Mouse (Mus musculus) midbrain, postnatal 0 days (tissue): ENCODE data around the gene 2310030G06Rik. TPM values are rescaled to one million over a fixed set of nuclear protein-coding genes. Genes with fewer than 3 reads are reported as not detected.

Experiments used
- ATAC-seq: fragments of 200-750 bp; cut with Nextera tagmentation; 2 replicates; pipeline ENCODE4 v1.8.0; 2017; ENCODE audit warnings: moderate number of reproducible peaks, mild to moderate bottlenecking, moderate TSS enrichment, moderate library complexity; ENCODE audit not compliant: low FRiP score
- DNase-seq: peaks from one replicate; pipeline ENCODE4 v3.0.0-alpha.2; 2015; ENCODE audit warnings: low spot score
- H3K27ac ChIP-seq: fragments of 300-500 bp; sonication (generic); 2 replicates; pipeline ENCODE4 v1.5.1; 2014; ENCODE audit warnings: low read depth, mild to moderate bottlenecking, low read length, mixed read lengths
- H3K27me3 ChIP-seq: fragments of 300-500 bp; sonication (generic); 2 replicates; pipeline ENCODE4 v1.6.1; 2014; ENCODE audit warnings: low read length, control low read depth, mixed read lengths; ENCODE audit not compliant: insufficient read depth
- H3K36me3 ChIP-seq: fragments of 300-500 bp; sonication (generic); 2 replicates; pipeline ENCODE4 v1.6.1; 2014; ENCODE audit warnings: low read length, control low read depth, mixed read lengths; ENCODE audit not compliant: insufficient read depth
- H3K4me1 ChIP-seq: fragments of 300-500 bp; sonication (generic); 2 replicates; pipeline ENCODE4 v1.6.1; 2014; ENCODE audit warnings: mild to moderate bottlenecking, control low read depth, antibody characterized with exemption, low read length, mixed read lengths; ENCODE audit not compliant: insufficient read depth
- H3K4me2 ChIP-seq: fragments of 300-500 bp; sonication (generic); 2 replicates; pipeline ENCODE4 v1.6.1; 2014; ENCODE audit warnings: low read depth, mild to moderate bottlenecking, low read length, mixed read lengths; ENCODE audit not compliant: poor library complexity, severe bottlenecking
- H3K4me3 ChIP-seq: fragments of 300-500 bp; sonication (generic); 2 replicates; pipeline ENCODE4 v1.5.1; 2014; ENCODE audit warnings: low read depth, mild to moderate bottlenecking, low read length, moderate library complexity
- H3K9ac ChIP-seq: fragments of 300-500 bp; sonication (generic); replicated peaks from 2 replicates; pipeline ENCODE4 v1.6.1; 2014; ENCODE audit warnings: mild to moderate bottlenecking, low read length, moderate library complexity, mixed read lengths; ENCODE audit not compliant: poor library complexity, severe bottlenecking
- H3K9me3 ChIP-seq: fragments of 300-500 bp; sonication (generic); 2 replicates; pipeline ENCODE4 v1.6.1; 2016; ENCODE audit warnings: low read length, control low read depth
- CTCF ChIP-seq: IDR thresholded peaks from 2 replicates; pipeline ENCODE4 v1.5.1; 2016; ENCODE audit warnings: antibody characterized with exemption, mild to moderate bottlenecking
- WGBS: fragments of 180-500 bp; shearing (Covaris S2); extraction: QIAGEN DNeasy Blood & Tissue Kit; methylation state at CpG from one replicate; pipeline ENCODE4 v1.1.7; 2014; 5-methylcytosine and 5-hydroxymethylcytosine counted together
- polyA plus RNA-seq: library from polyadenylated mRNA; unstranded; fragments of >200 nt; fragmentation: Nextera tagmentation; extraction: Ambion mirVana; gene quantifications from 2 replicates; pipeline ENCODE4 v1.2.1, GENCODE M21; 2015
- total RNA-seq: library from RNA; depleted of rRNA; stranded (reverse); fragments of >200 nt; gene quantifications from 2 replicates; pipeline ENCODE4 v1.2.3, GENCODE M21; 2014

2310030G06Rik gene
- total and polyA plus RNA-seq, 2 experiments from 2014 or later = 1.5 to 2.9 TPM

- Histone ChIP-seq H3K4me2 (no peak overlapping the region), H3K27ac (no peak overlapping the region), H3K9me3 (no peaks in the 10 kb centered on the region), H3K4me3 (no peak overlapping the region), H3K27me3 (no peaks in the 10 kb centered on the region), H3K9ac (no peak overlapping the region), H3K36me3 (peaks cover 31% of the 10 kb centered on the region; the same call in 1 of the 2 replicates), H3K4me1 (no peaks in the 10 kb centered on the region)
- TF ChIP-seq CTCF = no peak
- 49% methylated on average over 6 of the region's 6 CpGs for WGBS
- no peak for DNase-seq
- no peak for ATAC-seq
These were observed 41.4 kb downstream of the 2310030G06Rik start for GRCm38 (mm10) chr9:50704907-50705306.

- H3K36me3 ChIP-seq = peaks cover 24% of the 10 kb centered on the region; the same call in 1 of the 2 replicates
- peaks cover 6% of the 10 kb centered on the region; the same call in 1 of the 2 replicates for H3K4me1 ChIP-seq
- ATAC-seq (no peak), DNase-seq (no peak)
- WGBS = 67% methylated on average over 11 of the region's 11 CpGs
- H3K27ac ChIP-seq = no peak overlapping the region
- no peaks in the 10 kb centered on the region for H3K9me3 ChIP-seq
- H3K4me2 ChIP-seq = no peak overlapping the region
- no peak overlapping the region for H3K4me3 ChIP-seq
- no peaks in the 10 kb centered on the region for H3K27me3 ChIP-seq
- no peak for TF ChIP-seq CTCF
- no peak overlapping the region for H3K9ac ChIP-seq
These were observed 45.2 kb downstream of the 2310030G06Rik start for GRCm38 (mm10) chr9:50700921-50701691.

GRCm38 (mm10) chr9:50698418-50699409 lies 47.6 kb downstream of the 2310030G06Rik start:
- H3K4me3 ChIP-seq = peak overlapping the region; percentile 74
- H3K27me3 ChIP-seq = no peaks in the 10 kb centered on the region
- peaks cover 6% of the 10 kb centered on the region; the same call in 1 of the 2 replicates for H3K4me1 ChIP-seq
- DNase-seq = peak; percentile 41
- WGBS = under 1% methylated on average over 58 of the region's 70 CpGs
- TF ChIP-seq CTCF = peak; percentile 30
- H3K36me3 ChIP-seq = peaks cover 22% of the 10 kb centered on the region; the same call in 1 of the 2 replicates
- H3K9ac ChIP-seq = peak overlapping the region; percentile 85
- no peaks in the 10 kb centered on the region for H3K9me3 ChIP-seq
- peak; percentile 67 for ATAC-seq
- H3K4me2 ChIP-seq = peak overlapping the region; percentile 68
- H3K27ac ChIP-seq = peak overlapping the region; percentile 78

- peak; percentile 91 for DNase-seq
- Histone ChIP-seq H3K4me2 (peak overlapping the region; percentile 68), H3K4me3 (peak overlapping the region; percentile 74), H3K4me1 (peaks cover 6% of the 10 kb centered on the region; the same call in 1 of the 2 replicates), H3K36me3 (peaks cover 17% of the 10 kb centered on the region; the same call in 1 of the 2 replicates), H3K9me3 (no peaks in the 10 kb centered on the region), H3K27ac (peak overlapping the region; percentile 78), H3K9ac (peak overlapping the region; percentile 59), H3K27me3 (no peaks in the 10 kb centered on the region)
- WGBS = 1% methylated on average over 12 of the region's 12 CpGs
- TF ChIP-seq CTCF = no peak
- peak; percentile 68 for ATAC-seq
These were observed 48.7 kb downstream of the 2310030G06Rik start for GRCm38 (mm10) chr9:50697706-50698041.

GRCm38 (mm10) chr9:50696851-50697705 lies 49.3 kb downstream of the 2310030G06Rik start:
- H3K36me3 ChIP-seq = peaks cover 18% of the 10 kb centered on the region; the same call in 1 of the 2 replicates
- peak overlapping the region; percentile 74 for H3K4me3 ChIP-seq
- H3K4me2 ChIP-seq = peak overlapping the region; percentile 68
- H3K4me1 ChIP-seq = peaks cover 6% of the 10 kb centered on the region; the same call in 1 of the 2 replicates
- H3K9ac ChIP-seq = peak overlapping the region; percentile 59
- TF ChIP-seq CTCF = no peak
- no peak for DNase-seq
- no peaks in the 10 kb centered on the region for H3K9me3 ChIP-seq
- WGBS = 19% methylated on average over 12 of the region's 12 CpGs
- peak overlapping the region; percentile 78 for H3K27ac ChIP-seq
- H3K27me3 ChIP-seq = no peaks in the 10 kb centered on the region
- ATAC-seq = no peak
